Mouse (Mus musculus): ENCODE data around the gene Frat1. TPM values are rescaled to one million over a fixed set of nuclear protein-coding genes. Genes with fewer than 3 reads are reported as not detected.
"Not testable (repeated sequence)": the region's sequence is repeated elsewhere in the genome, so short reads cannot be mapped to it uniquely, and the experiment has no call there.

Frat1 gene
- total RNA-seq, 4 experiments from 2014 or later = 18.8 to 21.7 (median 19.4) TPM

GRCm38 (mm10) chr19:41842196-41842595 is 12.4 kb downstream of the Frat1 start:
- no peak for DNase-seq (ENCODE audit: low spot score in 2 of 2)

- no peak for DNase-seq (ENCODE audit: low spot score in 2 of 2)
These were observed 12.9 kb downstream of the Frat1 start for GRCm38 (mm10) chr19:41842706-41843105.

DNA sequence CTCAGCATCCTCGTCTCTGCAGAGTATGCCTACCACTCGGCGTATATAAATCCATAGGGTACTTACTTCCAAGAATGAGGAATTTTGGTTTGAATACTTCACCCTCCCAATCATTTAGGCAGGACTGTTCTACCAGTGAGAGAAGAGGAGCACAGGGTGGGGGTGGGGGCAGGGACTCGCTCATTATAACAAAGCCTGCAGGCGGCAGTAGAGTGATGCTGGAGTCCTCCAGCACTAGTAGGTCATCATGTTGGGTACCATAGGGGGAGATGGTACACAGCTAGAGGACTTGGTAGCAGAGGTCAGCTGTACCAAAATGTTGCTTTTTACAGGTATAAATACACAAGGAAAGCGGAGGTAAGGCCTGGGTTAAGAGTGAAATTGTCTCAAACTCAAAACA is 14.6 kb downstream of the Frat1 start:
- no peak for DNase-seq (ENCODE audit: low spot score in 2 of 2)

DNA sequence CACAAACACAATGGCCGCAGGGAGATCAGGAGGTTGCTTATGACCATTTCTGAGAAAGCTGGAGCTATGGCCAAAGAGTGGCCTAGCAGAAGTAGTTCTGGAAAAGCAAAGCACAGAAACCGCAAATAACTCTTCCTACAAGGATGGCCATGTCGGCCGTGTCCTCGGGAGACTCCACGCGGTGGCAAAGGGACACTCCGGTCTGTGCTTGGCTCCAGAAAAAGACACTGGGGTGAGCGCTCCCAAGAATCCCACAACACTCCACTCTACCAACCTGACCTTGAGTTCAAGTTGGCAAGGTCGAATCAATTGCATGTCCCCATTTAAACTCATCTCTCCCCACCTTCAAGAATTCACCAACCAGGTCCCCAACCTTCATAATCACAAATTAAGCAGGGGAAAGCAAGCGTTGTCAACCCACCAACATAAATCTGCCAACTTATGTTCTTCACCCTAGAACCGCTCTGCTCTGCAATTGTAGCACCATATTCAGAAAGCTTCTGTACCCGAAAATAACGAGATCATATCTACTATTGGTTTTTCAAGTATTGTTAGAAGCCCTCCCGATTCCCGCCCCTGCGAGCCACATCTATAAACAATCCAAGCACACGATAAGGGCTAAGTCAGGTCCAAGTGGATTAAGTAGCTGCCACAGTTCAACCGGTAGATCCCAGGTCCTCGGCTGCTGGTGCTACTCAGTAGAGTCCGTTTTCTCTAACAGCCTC is 16.8 kb downstream of the Frat1 start:
- no peak for DNase-seq (ENCODE audit: low spot score in 2 of 2)

- DNase-seq (ENCODE audit: low spot score in 2 of 2) = peak in 1 of 2 experiments; percentile 20
These were observed 17.4 kb downstream of the Frat1 start for GRCm38 (mm10) chr19:41847091-41847581.

DNA sequence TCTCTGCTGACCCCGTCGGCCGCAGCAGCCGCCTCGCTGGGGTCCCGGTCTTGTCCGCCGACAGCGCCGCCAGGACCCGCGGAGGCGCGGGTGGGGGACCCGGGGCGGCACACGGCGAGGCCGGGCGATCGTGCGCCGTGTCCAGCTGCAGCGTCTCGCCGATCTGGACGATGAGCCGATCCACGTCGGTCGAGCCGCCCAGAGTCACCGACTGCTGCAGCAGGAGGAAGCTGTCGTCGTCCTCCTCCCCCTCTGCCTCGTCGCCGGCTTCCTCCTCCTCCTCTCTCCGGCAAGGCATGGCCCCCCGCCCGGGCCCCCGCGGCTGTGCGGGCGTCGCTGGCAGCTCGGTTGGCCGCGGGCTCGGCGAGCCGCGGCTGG is 17.8 kb downstream of the Frat1 start:
- not testable (repeated sequence) for DNase-seq (ENCODE audit: low spot score in 2 of 2)

GRCm38 (mm10) chr19:41847992-41848851 is 18.5 kb downstream of the Frat1 start, which contains the start of gene Frat2:
Frat2 (minus strand) TSS chr19:41848132.
- peak; percentile 74 to 86 for DNase-seq (ENCODE audit: low spot score in 2 of 2)

GRCm38 (mm10) chr19:41850021-41850718 is 20.4 kb downstream of the Frat1 start:
- DNase-seq (ENCODE audit: low spot score in 2 of 2) = no peak

DNA sequence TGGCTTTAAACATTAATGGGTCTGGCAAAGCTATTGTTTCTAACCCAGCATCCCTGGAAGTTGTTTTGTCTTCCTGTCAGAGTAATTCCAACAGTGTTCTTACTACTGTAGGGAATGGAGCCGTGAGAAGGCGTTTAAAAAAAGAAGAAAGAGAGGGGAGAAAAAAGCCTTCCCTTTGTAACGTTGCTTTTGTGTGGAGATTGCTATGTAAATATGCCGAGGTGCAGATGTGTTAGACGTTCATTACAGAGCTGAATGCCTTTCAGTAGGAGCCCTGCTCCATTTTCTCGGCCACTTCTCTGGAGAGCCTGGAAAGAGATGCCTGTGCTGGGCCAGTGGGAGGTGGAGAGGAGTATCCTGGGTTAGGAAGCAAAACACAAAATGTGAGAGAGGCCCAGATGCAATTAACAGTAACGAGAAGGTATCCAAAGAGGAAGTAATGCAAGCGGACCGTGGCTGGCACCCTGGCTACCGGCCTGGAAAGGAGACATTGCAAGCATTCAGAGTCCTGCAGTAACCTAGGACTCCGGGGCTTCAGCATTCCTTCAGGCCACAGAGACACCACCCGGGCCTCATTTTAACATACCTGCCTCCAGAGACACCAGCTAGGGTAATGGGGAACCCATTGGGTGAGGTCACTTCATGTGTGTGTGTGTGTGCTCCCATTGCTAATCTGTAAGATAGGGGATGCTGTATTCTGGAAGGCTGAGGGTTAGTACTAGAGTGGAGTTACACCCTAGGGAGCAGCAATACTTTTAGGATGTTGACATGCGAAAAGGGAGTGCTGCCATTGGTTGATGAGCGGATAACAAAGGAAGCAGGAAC is 21.2 kb downstream of the Frat1 start:
- no peak for DNase-seq (ENCODE audit: low spot score in 2 of 2)

DNA sequence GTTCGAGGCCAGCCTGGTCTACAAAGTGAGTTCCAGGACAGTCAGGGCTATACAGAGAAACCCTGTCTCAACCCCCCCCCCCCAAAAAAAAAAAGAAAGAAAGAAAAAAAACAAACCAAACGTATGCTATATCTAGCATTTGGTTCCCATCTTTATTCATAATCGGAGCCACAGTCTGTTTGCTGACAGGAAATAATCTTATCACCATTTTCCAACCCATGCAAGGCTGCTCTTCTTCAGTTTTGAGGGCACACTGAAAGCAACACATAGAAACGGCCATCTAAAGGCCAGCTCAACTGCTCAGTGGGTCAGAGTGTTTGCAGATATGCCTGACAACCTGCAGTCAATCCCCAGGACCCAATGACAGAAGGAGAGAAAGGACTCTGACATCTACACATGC is 22.7 kb downstream of the Frat1 start:
- no peak for DNase-seq (ENCODE audit: low spot score in 2 of 2)

DNA sequence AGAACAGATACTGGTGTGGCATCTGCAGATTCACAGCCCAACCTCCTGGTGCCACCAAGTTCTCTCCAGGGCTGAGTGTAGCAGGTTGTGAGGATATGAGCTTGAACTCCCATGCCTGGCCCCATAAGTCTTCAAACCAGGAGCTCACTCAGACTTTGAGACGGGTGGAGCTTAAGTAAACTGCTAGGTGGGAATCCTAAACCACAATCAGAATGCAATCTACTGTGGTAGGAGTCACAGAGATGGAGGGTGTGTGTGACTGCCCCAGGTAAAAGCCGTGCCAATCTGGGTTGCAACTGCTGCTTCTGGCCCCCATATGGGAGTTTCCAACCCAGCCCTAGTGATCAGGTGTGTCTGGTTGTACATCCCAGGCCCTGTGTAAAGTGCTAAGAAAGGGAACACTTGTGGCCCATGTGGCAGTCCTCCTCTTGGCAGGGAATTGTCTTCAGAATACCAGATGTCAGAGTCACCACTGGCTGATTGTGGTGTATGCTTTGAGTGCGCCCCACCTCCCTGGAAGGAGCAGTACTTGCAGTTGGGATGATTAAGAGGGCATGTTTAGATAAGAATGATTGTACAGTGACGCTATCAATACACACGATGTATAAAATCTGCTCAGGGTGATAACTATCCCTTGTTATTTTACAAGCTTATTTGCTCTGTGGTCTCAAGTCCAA is 27.5 kb downstream of the Frat1 start:
- no peak for DNase-seq (ENCODE audit: low spot score in 2 of 2)

DNA sequence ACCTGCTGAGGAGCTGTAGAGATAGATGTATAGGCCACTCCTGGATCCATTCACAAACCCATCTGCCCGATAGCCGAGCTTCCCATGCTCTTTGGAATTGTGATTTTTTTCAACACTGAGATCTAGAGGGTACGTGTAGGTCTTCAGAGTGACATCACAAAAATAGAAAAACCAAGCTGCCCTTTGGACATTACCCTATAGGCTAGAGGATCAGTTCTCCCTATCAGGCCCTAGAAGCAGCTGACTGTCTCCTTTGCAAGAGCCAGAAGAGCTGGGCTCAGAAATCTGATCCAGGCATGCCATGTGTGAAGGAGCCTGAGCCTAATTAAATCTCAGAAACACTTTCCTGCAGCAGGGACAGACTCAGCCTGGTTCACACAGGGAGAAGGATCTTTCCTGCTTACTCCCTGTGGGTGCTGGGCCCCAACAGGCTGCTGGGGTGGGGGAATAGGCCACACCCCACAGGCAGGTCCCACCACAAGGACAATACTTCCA is 28.1 kb downstream of the Frat1 start:
- DNase-seq (ENCODE audit: low spot score in 2 of 2) = no peak

DNA sequence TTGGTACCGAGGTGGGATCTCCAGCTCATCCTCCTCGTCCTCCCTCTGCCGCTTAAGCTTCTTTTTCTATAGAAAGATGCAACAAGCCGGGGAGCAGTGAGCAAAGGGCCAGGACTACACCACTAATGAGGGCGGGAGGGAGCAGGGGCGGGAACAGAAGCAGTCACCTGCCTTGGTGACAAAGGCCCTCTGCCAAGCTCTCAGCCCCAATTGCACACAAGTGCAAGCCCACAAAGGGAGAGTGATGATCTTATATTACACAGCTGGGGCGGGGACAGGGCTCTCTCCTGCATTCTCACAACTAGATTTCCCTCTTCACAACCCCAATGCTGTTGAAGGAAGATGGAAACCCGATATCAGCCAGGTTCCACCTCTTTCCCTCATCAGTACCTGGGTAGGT is 36.9 kb downstream of the Frat1 start:
- no peak for DNase-seq (ENCODE audit: low spot score in 2 of 2)

DNA sequence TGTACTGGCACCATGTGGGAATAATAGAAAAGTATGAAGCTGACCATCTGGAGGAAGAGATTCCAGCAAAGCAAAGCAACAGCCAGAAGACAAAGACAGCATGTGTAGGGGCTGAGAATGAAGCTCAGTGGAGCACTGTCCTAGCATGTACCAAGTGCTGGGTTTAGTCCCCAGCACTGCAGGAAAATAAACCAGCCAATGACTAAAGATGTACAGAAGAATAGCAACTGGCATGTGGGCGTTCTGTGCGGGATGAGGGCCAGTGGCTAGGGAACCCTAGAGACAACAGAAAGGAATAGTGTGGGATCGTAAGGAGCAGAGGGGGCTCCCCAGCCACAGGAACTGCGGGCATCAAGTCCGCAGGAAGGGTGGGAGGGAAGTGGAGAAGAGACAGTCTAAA is 39.5 kb downstream of the Frat1 start:
- DNase-seq (ENCODE audit: low spot score in 2 of 2) = peak in 1 of 2 experiments; percentile 29

DNA sequence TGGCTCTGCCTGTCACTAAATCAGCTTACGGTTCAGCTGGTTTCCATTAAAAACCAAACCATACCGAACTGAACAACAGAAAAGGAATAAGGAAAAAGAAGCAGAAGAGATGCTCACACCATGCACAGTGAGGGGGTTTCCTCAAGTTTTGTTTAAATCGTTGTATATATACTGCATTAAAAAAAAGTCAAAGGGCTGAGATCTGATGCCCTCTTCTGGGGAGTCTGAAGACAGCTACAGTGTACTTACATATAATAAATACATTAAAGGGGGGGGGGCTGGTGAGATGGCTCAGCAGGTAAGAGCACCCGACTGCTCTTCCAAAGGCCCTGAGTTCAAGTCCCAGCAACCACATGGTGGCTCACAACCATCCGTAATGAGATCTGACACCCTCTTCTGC is 40.2 kb downstream of the Frat1 start:
- DNase-seq (ENCODE audit: low spot score in 2 of 2) = not testable (repeated sequence)

DNA sequence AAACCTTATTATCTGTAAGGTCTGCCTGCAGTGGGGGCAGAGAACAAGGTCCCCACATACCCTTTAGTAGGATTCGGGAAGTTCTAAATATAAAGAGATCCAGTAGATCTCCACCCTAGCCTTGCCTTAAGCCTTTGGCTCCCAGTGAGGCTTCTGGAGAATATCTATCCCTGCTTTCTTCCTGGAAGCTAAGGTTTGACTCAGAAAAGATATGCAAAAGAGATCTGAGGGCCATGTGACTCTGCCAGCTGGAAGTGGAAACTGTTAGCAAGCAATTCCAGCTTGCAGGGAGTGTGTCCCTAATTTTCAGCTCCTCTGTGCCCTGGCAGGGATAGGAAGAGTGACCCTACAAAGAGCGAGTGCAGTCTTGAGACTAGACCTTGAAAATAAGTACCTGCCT is 42.5 kb downstream of the Frat1 start:
- DNase-seq (ENCODE audit: low spot score in 2 of 2) = no peak

DNA sequence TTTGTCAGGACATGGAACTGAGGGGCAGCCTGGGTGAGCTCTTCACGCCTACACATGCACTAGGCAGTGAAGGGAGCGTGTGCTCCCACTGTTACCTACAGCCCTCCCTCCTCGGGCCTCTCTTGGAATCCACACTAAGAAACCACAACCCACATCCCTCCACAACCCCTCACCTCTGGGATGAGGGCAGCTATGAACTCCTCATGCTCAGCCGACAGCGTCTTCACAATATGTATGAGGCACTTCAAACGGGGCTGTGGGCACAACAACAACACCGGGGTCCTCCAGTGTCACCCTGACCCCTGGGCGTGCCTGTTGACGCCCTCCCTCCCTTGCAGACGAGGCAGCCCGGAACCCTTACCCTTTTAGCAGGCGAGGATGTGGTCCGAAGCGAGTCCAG is 44.6 kb downstream of the Frat1 start:
- no peak for DNase-seq (ENCODE audit: low spot score in 2 of 2)

- DNase-seq (ENCODE audit: low spot score in 2 of 2) = no peak
These were observed 52.1 kb downstream of the Frat1 start for GRCm38 (mm10) chr19:41881842-41882241.

Measured in layer of hippocampus, adult 8-10 months (tissue).